ENCODE assay signal across 7 mouse cellular contexts in the genomic region with DNA sequence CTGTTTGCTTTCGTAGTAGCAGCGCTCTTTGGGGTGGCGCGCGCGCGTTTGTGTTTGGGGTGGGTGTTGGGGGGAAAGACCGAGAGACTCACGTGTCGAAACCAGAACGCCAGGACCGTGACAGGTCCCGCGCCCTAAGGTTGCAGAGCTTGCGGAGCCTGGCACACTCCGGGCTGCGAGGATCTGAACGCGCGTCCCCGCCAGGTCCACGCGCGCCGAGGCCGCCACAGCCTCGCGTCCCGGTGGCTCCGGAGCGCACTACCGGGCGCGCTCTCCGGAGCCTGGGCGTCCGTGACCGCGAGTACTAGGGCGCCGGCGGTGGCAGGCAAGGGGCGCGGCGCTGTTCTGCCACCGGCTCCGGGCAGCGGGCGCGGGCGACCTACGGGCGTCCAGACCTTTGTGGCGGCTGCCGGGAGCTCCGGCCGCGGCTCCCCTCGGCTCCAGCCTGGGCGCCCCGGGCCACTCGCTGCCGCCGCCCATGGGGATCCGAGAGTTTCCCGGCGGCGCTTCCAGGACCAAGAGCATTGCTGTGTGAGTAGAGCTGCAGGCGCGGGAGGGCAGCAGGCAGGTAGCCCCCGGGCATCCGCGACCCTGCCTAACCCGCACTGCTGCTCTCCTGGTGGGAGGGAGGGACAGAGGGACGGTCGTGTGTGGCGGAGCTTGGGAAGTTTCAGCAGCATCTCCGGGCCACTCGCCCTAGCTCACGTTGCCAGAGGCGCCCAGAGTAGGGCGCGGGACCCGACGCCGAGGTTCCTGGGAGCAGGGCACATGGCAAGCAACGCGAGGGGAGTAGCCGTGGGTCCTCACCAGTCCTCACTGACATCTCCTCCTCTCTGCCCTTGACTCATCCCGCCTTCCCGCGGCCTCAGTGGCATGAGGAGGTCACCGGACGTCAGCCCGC.
A peak's percentile ranks its signal among the peaks of the same experiment; 100 is the strongest.
DNase-seq lines count a peak whose midpoint lies in the region; ATAC-seq and TF ChIP-seq lines count a peak whose summit lies in the region.

No protein-coding gene starts in this region.

- DNase-seq in thymus, postnatal 4 days, result peak; percentile 15
- no peak for DNase-seq in thymus, postnatal 10 days (ENCODE audit: low spot score in 2 of 2)
- DNase-seq in cerebellum, postnatal 25 days, result peak; percentile 82
- DNase-seq in heart, postnatal 0 days (ENCODE audit: low spot score), result no peak
- peak; percentile 59 for DNase-seq in neural tube, embryonic 10.5 days (ENCODE audit: extremely low spot score, low spot score)
- no peak for DNase-seq in spleen, postnatal 14 days (ENCODE audit: low spot score in 2 of 2)

- TF ChIP-seq CTCF in heart, postnatal 0 days (IDR thresholded peaks at IDR 0.05; ENCODE audit: low read depth), result no peak

- WGBS in heart, postnatal 0 days, result under 1% methylated on average over 90 of the region's 95 CpGs
- WGBS in limb, embryonic 12.5 days, result under 1% methylated on average over 84 of the region's 95 CpGs

- H3K4me3 ChIP-seq in heart, postnatal 0 days (ENCODE audit: low read depth, low read length), result peak overlapping the region; percentile 52
- H3K4me3 ChIP-seq in limb, embryonic 12.5 days (replicated peaks), result peak overlapping the region; percentile 56

- peak; percentile 36 for ATAC-seq in heart, postnatal 0 days (ENCODE audit: insufficient read depth, low read depth)
- 0 out of 2 replicates have a peak, but pooled peaks have one; percentile 20 for ATAC-seq in limb, embryonic 12.5 days (ENCODE audit: insufficient number of reproducible peaks, insufficient read depth, low FRiP score, low TSS enrichment, low read depth)

- no peak overlapping the region; the same call in 1 of the 2 replicates for H3K9ac ChIP-seq in heart, postnatal 0 days (replicated peaks; ENCODE audit: low read depth, low read length)
- peak overlapping the region; percentile 51 for H3K9ac ChIP-seq in limb, embryonic 12.5 days (replicated peaks)

- TF ChIP-seq EP300 in heart, postnatal 0 days (IDR thresholded peaks at IDR 0.05; ENCODE audit: low read depth), result no peak

- H3K36me3 ChIP-seq in heart, postnatal 0 days (replicated peaks; ENCODE audit: control insufficient read depth, insufficient read depth, low read length), result no peaks in the 10 kb centered on the region
- no peaks in the 10 kb centered on the region for H3K36me3 ChIP-seq in limb, embryonic 12.5 days

- H3K27ac ChIP-seq in heart, postnatal 0 days (ENCODE audit: low read depth), result no peak overlapping the region
- no peak overlapping the region for H3K27ac ChIP-seq in limb, embryonic 12.5 days

- peaks cover 11% of the 10 kb centered on the region for H3K4me1 ChIP-seq in heart, postnatal 0 days (ENCODE audit: control insufficient read depth, insufficient read depth)
- peaks cover 12% of the 10 kb centered on the region for H3K4me1 ChIP-seq in limb, embryonic 12.5 days (replicated peaks)

- peaks cover 42% of the 10 kb centered on the region for H3K27me3 ChIP-seq in heart, postnatal 0 days (ENCODE audit: control insufficient read depth, insufficient read depth, low read length)
- peaks cover 62% of the 10 kb centered on the region for H3K27me3 ChIP-seq in limb, embryonic 12.5 days

- peak overlapping the region; percentile 87 for H3K4me2 ChIP-seq in heart, postnatal 0 days (ENCODE audit: low read depth, low read length)
- H3K4me2 ChIP-seq in limb, embryonic 12.5 days, result peak overlapping the region; percentile 97

- H3K9me3 ChIP-seq in heart, postnatal 0 days (replicated peaks; ENCODE audit: control insufficient read depth, low read length), result no peaks in the 10 kb centered on the region
- H3K9me3 ChIP-seq in limb, embryonic 12.5 days, result no peaks in the 10 kb centered on the region; the same call in 1 of the 2 replicates

Comparison
In these comparisons a context has a peak if more than half of its experiments do, and no peak if none do; other contexts are left out.
1. DNase-seq: peak in thymus, postnatal 4 days (single experiment), cerebellum, postnatal 25 days (2 of 2) and neural tube, embryonic 10.5 days (single experiment); none in thymus, postnatal 10 days (0 of 2), heart, postnatal 0 days (single experiment) and spleen, postnatal 14 days (0 of 2).